Mouse (Mus musculus) megakaryocyte, adult 5-6 weeks (primary cell): ENCODE measurements around the gene Lysmd2. TPM values are rescaled to one million over a fixed set of nuclear protein-coding genes. Genes with fewer than 3 reads are reported as not detected.
A peak's percentile ranks its signal among the peaks of the same experiment; 100 is the strongest.
"Not testable (repeated sequence)": the region's sequence is repeated elsewhere in the genome, so short reads cannot be mapped to it uniquely, and the experiment has no call there.

ENCODE experiments used
- ATAC-seq: 2 replicates; pipeline ENCODE4 v1.8.0; 2016; ENCODE audit warnings: mild to moderate bottlenecking, inconsistent platforms; ENCODE audit not compliant: poor library complexity, severe bottlenecking
- total RNA-seq, 2 experiments: library from RNA; stranded (forward) in 1 of 2; stranded (reverse) in 1 of 2; fragments of 153-499, 151-499 nt in 1 of 2; fragments of 221-1000, 200-1000 nt in 1 of 2; gene quantifications; 2 replicates each; pipeline versions ENCODE4 v1.2.3 to v1.2.4; 2015 to 2017

Lysmd2 gene
- 0.59 TPM in 1 of 2 replicates, not detected in the other for total RNA-seq (2015)
- 0.11 TPM in 1 of 2 replicates, not detected in the other for total RNA-seq (2017)

- peak; percentile 45 for ATAC-seq
These were observed at the start of gene Lysmd2 for GRCm38 (mm10) chr9:75625556-75626307. Gene Lysmd2, plus strand, starts transcription at chr9:75625741.

- no peak for ATAC-seq
These were observed 46.2 kb upstream of the Lysmd2 start for GRCm38 (mm10) chr9:75579321-75579720.

GRCm38 (mm10) chr9:75581694-75582350, 43.7 kb upstream of the Lysmd2 start:
- peak; percentile 60 for ATAC-seq

- no peak for ATAC-seq
These were observed 35.4 kb upstream of the Lysmd2 start for GRCm38 (mm10) chr9:75589850-75590790.

- no peak for ATAC-seq
These were observed 32.1 kb upstream of the Lysmd2 start for GRCm38 (mm10) chr9:75593481-75593880.

GRCm38 (mm10) chr9:75597036-75597435, 28.5 kb upstream of the Lysmd2 start:
- ATAC-seq: no peak

GRCm38 (mm10) chr9:75597596-75597995, 27.9 kb upstream of the Lysmd2 start:
- no peak for ATAC-seq

- no peak for ATAC-seq
These were observed 26.2 kb upstream of the Lysmd2 start for GRCm38 (mm10) chr9:75599191-75599841.

- ATAC-seq: no peak
These were observed 25.2 kb upstream of the Lysmd2 start for GRCm38 (mm10) chr9:75600166-75600934.

GRCm38 (mm10) chr9:75601510-75601909, 24.0 kb upstream of the Lysmd2 start:
- ATAC-seq: no peak

- no peak for ATAC-seq
These were observed 18.0 kb upstream of the Lysmd2 start for GRCm38 (mm10) chr9:75607496-75607895.

- no peak for ATAC-seq
These were observed 16.0 kb upstream of the Lysmd2 start for GRCm38 (mm10) chr9:75609505-75609904.

GRCm38 (mm10) chr9:75609965-75610364, 15.6 kb upstream of the Lysmd2 start:
- no peak for ATAC-seq

GRCm38 (mm10) chr9:75610571-75611493, 14.7 kb upstream of the Lysmd2 start, which contains the start of gene Tmod2:
Gene Tmod2, minus strand, starts transcription at chr9:75611325.
- no peak for ATAC-seq

GRCm38 (mm10) chr9:75616560-75616959, 9.0 kb upstream of the Lysmd2 start:
- no peak for ATAC-seq

- ATAC-seq: no peak
These were observed 6.6 kb upstream of the Lysmd2 start for GRCm38 (mm10) chr9:75618836-75619400.

GRCm38 (mm10) chr9:75619761-75620160, 5.8 kb upstream of the Lysmd2 start:
- ATAC-seq: not testable (repeated sequence)

GRCm38 (mm10) chr9:75621428-75621827, 4.1 kb upstream of the Lysmd2 start:
- ATAC-seq: no peak
